Mouse (Mus musculus) midbrain, embryonic 12.5 days (tissue): ENCODE results near the gene Mocs3. TPM values are rescaled to one million over a fixed set of nuclear protein-coding genes. Genes with fewer than 3 reads are reported as not detected.

Experiments used
- ATAC-seq: fragments of 200-750 bp; cut with Nextera tagmentation; 2 replicates; pipeline ENCODE4 v1.8.0; 2017; ENCODE audit warnings: low read depth, moderate TSS enrichment, moderate library complexity; ENCODE audit not compliant: low FRiP score
- H3K27ac ChIP-seq: fragments of 300-500 bp; sonication (generic); replicated peaks from 2 replicates; pipeline ENCODE4 v1.5.1; 2016; ENCODE audit warnings: mild to moderate bottlenecking
- H3K27me3 ChIP-seq: fragments of 300-500 bp; sonication (generic); 2 replicates; pipeline ENCODE4 v1.6.1; 2016; ENCODE audit warnings: mild to moderate bottlenecking
- H3K36me3 ChIP-seq: fragments of 300-500 bp; sonication (generic); 2 replicates; pipeline ENCODE4 v1.6.1; 2016
- H3K4me1 ChIP-seq: fragments of 300-500 bp; sonication (generic); 2 replicates; pipeline ENCODE4 v1.6.1; 2016
- H3K4me2 ChIP-seq: fragments of 300-500 bp; sonication (generic); replicated peaks from 2 replicates; pipeline ENCODE4 v1.6.1; 2016; ENCODE audit warnings: mild to moderate bottlenecking, moderate library complexity
- H3K4me3 ChIP-seq: fragments of 300-500 bp; sonication (generic); 2 replicates; pipeline ENCODE4 v1.5.1; 2016; ENCODE audit warnings: mild to moderate bottlenecking
- H3K9ac ChIP-seq: fragments of 300-500 bp; sonication (generic); replicated peaks from 2 replicates; pipeline ENCODE4 v1.6.1; 2016; ENCODE audit warnings: mild to moderate bottlenecking, moderate library complexity
- H3K9me3 ChIP-seq: fragments of 300-500 bp; sonication (generic); 2 replicates; pipeline ENCODE4 v1.6.1; 2016; ENCODE audit warnings: mild to moderate bottlenecking
- WGBS: fragments of 180-500 bp; shearing (Covaris S2); methylation state at CpG from one replicate; pipeline ENCODE4 v1.1.7; 2016; 5-methylcytosine and 5-hydroxymethylcytosine counted together
- polyA plus RNA-seq: library from polyadenylated mRNA; unstranded; fragments of >200 nt; fragmentation: Nextera tagmentation; extraction: Ambion mirVana; gene quantifications from 2 replicates; pipeline ENCODE4 v1.2.1, GENCODE M21; 2016

Mocs3 gene
- polyA plus RNA-seq, 1 experiment from 2014 or later: 11.3 TPM

- peak; percentile 89 for ATAC-seq
- Histone ChIP-seq H3K36me3 (peaks cover 54% of the 10 kb centered on the region), H3K4me2 (peak within 1 kb of the TSS; percentile 79), H3K27me3 (no peaks in the 10 kb centered on the region), H3K4me3 (peak within 1 kb of the TSS; percentile 100), H3K27ac (peak within 1 kb of the TSS; percentile 99), H3K9me3 (no peaks in the 10 kb centered on the region), H3K9ac (peak within 1 kb of the TSS; percentile 100), H3K4me1 (peaks cover 17% of the 10 kb centered on the region)
- under 1% methylated on average over 49 of the region's 89 CpGs for WGBS
Observed at GRCm38 (mm10) chr2:168206725-168207644, 23.4 kb upstream of the Mocs3 start, which contains the start of gene Adnp. Adnp (minus strand) TSS chr2:168207112.

GRCm38 (mm10) chr2:168207883-168208282 is 22.5 kb upstream of the Mocs3 start:
- H3K4me2 ChIP-seq: no peak overlapping the region
- H3K4me1 ChIP-seq: peaks cover 14% of the 10 kb centered on the region
- H3K27ac ChIP-seq: peak overlapping the region; percentile 99
- H3K9me3 ChIP-seq: no peaks in the 10 kb centered on the region
- ATAC-seq: no peak; the same call in 1 of the 2 replicates
- H3K36me3 ChIP-seq: peaks cover 60% of the 10 kb centered on the region
- H3K9ac ChIP-seq: no peak overlapping the region
- H3K27me3 ChIP-seq: no peaks in the 10 kb centered on the region
- no peak overlapping the region for H3K4me3 ChIP-seq
- 98% methylated on average over 3 of the region's 3 CpGs for WGBS

GRCm38 (mm10) chr2:168213788-168214397 is 16.5 kb upstream of the Mocs3 start:
- ATAC-seq: no peak
- WGBS: 34% methylated on average over 5 of the region's 5 CpGs
- peaks cover 87% of the 10 kb centered on the region for H3K36me3 ChIP-seq
- no peaks in the 10 kb centered on the region for H3K27me3 ChIP-seq
- no peaks in the 10 kb centered on the region for H3K9me3 ChIP-seq
- H3K4me3 ChIP-seq: no peak overlapping the region
- H3K9ac ChIP-seq: no peak overlapping the region
- H3K27ac ChIP-seq: no peak overlapping the region
- H3K4me1 ChIP-seq: no peaks in the 10 kb centered on the region
- no peak overlapping the region for H3K4me2 ChIP-seq

GRCm38 (mm10) chr2:168223326-168223725 is 7.1 kb upstream of the Mocs3 start:
- H3K27me3 ChIP-seq: no peaks in the 10 kb centered on the region
- no peak for ATAC-seq
- 87% methylated on average over 6 of the region's 6 CpGs for WGBS
- H3K4me3 ChIP-seq: no peak overlapping the region
- no peak overlapping the region; the same call in 1 of the 2 replicates for H3K9ac ChIP-seq
- peaks cover 74% of the 10 kb centered on the region for H3K36me3 ChIP-seq
- peaks cover 3% of the 10 kb centered on the region for H3K4me1 ChIP-seq
- no peak overlapping the region for H3K4me2 ChIP-seq
- H3K27ac ChIP-seq: no peak overlapping the region
- H3K9me3 ChIP-seq: no peaks in the 10 kb centered on the region

- Histone ChIP-seq H3K4me1 (peaks cover 28% of the 10 kb centered on the region), H3K27me3 (no peaks in the 10 kb centered on the region), H3K9ac (peak overlapping the region; percentile 97), H3K27ac (peak overlapping the region; percentile 91), H3K9me3 (no peaks in the 10 kb centered on the region), H3K36me3 (peaks cover 42% of the 10 kb centered on the region), H3K4me3 (peak overlapping the region; percentile 100), H3K4me2 (peak overlapping the region; percentile 100)
- ATAC-seq: no peak
- 23% methylated on average over 41 of the region's 41 CpGs for WGBS
Observed at GRCm38 (mm10) chr2:168229116-168230025, 1.1 kb upstream of the Mocs3 start.

- H3K4me1 ChIP-seq: peaks cover 28% of the 10 kb centered on the region
- H3K4me2 ChIP-seq: peak overlapping the region; percentile 100
- peak overlapping the region; percentile 97 for H3K9ac ChIP-seq
- 5% methylated on average over 96 of the region's 105 CpGs for WGBS
- H3K4me3 ChIP-seq: peak overlapping the region; percentile 100
- no peaks in the 10 kb centered on the region for H3K9me3 ChIP-seq
- peak; percentile 73 for ATAC-seq
- H3K27me3 ChIP-seq: no peaks in the 10 kb centered on the region
- peak overlapping the region; percentile 91 for H3K27ac ChIP-seq
- peaks cover 26% of the 10 kb centered on the region for H3K36me3 ChIP-seq
Observed at GRCm38 (mm10) chr2:168230773-168231470, 500 bp downstream of the Mocs3 start.

- WGBS: 62% methylated on average over 33 of the region's 33 CpGs
- peak overlapping the region; percentile 97 for H3K9ac ChIP-seq
- no peak overlapping the region for H3K27ac ChIP-seq
- peaks cover 23% of the 10 kb centered on the region; the same call in 1 of the 2 replicates for H3K36me3 ChIP-seq
- H3K9me3 ChIP-seq: no peaks in the 10 kb centered on the region
- H3K27me3 ChIP-seq: no peaks in the 10 kb centered on the region
- H3K4me3 ChIP-seq: peak overlapping the region; percentile 100
- ATAC-seq: no peak
- H3K4me2 ChIP-seq: peak overlapping the region; percentile 100
- H3K4me1 ChIP-seq: peaks cover 28% of the 10 kb centered on the region
Observed at GRCm38 (mm10) chr2:168231471-168231829, 1.0 kb downstream of the Mocs3 start.

GRCm38 (mm10) chr2:168233286-168233685 is 2.9 kb downstream of the Mocs3 start:
- peaks cover 19% of the 10 kb centered on the region; the same call in 1 of the 2 replicates for H3K36me3 ChIP-seq
- H3K4me3 ChIP-seq: no peak overlapping the region
- no peak overlapping the region for H3K27ac ChIP-seq
- ATAC-seq: no peak
- no peaks in the 10 kb centered on the region for H3K9me3 ChIP-seq
- 92% methylated on average over 5 of the region's 5 CpGs for WGBS
- H3K4me1 ChIP-seq: peaks cover 25% of the 10 kb centered on the region
- H3K9ac ChIP-seq: no peak overlapping the region
- H3K4me2 ChIP-seq: no peak overlapping the region
- H3K27me3 ChIP-seq: no peaks in the 10 kb centered on the region

GRCm38 (mm10) chr2:168238335-168238734 is 7.9 kb downstream of the Mocs3 start:
- Histone ChIP-seq H3K4me2 (no peak overlapping the region), H3K36me3 (peaks cover 9% of the 10 kb centered on the region; the same call in 1 of the 2 replicates), H3K27me3 (peaks cover 4% of the 10 kb centered on the region; the same call in 1 of the 2 replicates), H3K9me3 (no peaks in the 10 kb centered on the region), H3K4me1 (no peaks in the 10 kb centered on the region), H3K4me3 (no peak overlapping the region), H3K27ac (no peak overlapping the region), H3K9ac (no peak overlapping the region)
- no peak for ATAC-seq
- 86% methylated on average over 4 of the region's 4 CpGs for WGBS

- H3K4me2 ChIP-seq: no peak overlapping the region
- peaks cover 7% of the 10 kb centered on the region for H3K27me3 ChIP-seq
- H3K36me3 ChIP-seq: no peaks in the 10 kb centered on the region
- no peak overlapping the region for H3K9ac ChIP-seq
- no peaks in the 10 kb centered on the region for H3K4me1 ChIP-seq
- no peak overlapping the region for H3K4me3 ChIP-seq
- H3K9me3 ChIP-seq: no peaks in the 10 kb centered on the region
- no peak overlapping the region for H3K27ac ChIP-seq
- no peak for ATAC-seq
Observed at GRCm38 (mm10) chr2:168242841-168243240, 12.4 kb downstream of the Mocs3 start.

- 70% methylated on average over 4 of the region's 4 CpGs for WGBS
- no peaks in the 10 kb centered on the region for H3K9me3 ChIP-seq
- no peak overlapping the region for H3K4me2 ChIP-seq
- H3K4me3 ChIP-seq: no peak overlapping the region
- peaks cover 7% of the 10 kb centered on the region for H3K27me3 ChIP-seq
- H3K27ac ChIP-seq: no peak overlapping the region
- H3K9ac ChIP-seq: no peak overlapping the region
- no peaks in the 10 kb centered on the region for H3K4me1 ChIP-seq
- H3K36me3 ChIP-seq: no peaks in the 10 kb centered on the region
- ATAC-seq: no peak
Observed at GRCm38 (mm10) chr2:168243278-168243677, 12.9 kb downstream of the Mocs3 start.
